Mouse (Mus musculus) kidney, adult 2 months (tissue): ENCODE data around the gene Frmd6.

Source experiments
- CTCF ChIP-seq: fragments of 200-500 bp; conservative IDR thresholded peaks from 2 replicates; pipeline ENCODE4 v1.5.1; 2011; ENCODE audit warnings: low read depth, mild to moderate bottlenecking, control low read depth, low read length, moderate library complexity, mixed read lengths; ENCODE audit not compliant: insufficient read depth, insufficient read length
- POLR2A ChIP-seq: fragments of 200-500 bp; IDR thresholded peaks from one replicate; pipeline ENCODE4 v1.6.1; 2011; ENCODE audit warnings: low read depth, low read length, control low read depth

GRCm38 (mm10) chr12:70896068-70896467 is 70.8 kb downstream of the Frmd6 start:
- TF ChIP-seq CTCF (no peak), POLR2A (no peak)
